Mouse (Mus musculus) left cerebral cortex, postnatal 10 days (tissue): Measurements from ENCODE around the gene Phkb. TPM values are rescaled to one million over a fixed set of nuclear protein-coding genes. Genes with fewer than 3 reads are reported as not detected.

ENCODE experiments used
- DNase-seq, 2 experiments: peaks; one replicate each; pipeline ENCODE4 v3.0.0; 2021 to 2022; ENCODE audit warnings: low spot score in 2 of 2, mixed read lengths in 1 of 2; ENCODE audit errors: extremely low spot score in 1 of 2
- intact Hi-C: fragments of 180-260 bp; cut with DNase I; formaldehyde crosslinking; loops from one replicate; pipeline ENCODE4 v1.15.1; 2025
- total RNA-seq, 2 experiments: library from RNA; stranded (reverse); gene quantifications; 2 replicates each; pipeline ENCODE4 v1.2.3; 2021

The Phkb gene
- total RNA-seq, 2 experiments from 2014 or later = 23.9 to 30.8 TPM

GRCm38 (mm10) chr8:86052003-86052402 lies 211.2 kb downstream of the Phkb start:
- intact Hi-C loops = no loop called here
- DNase-seq = no peak

- intact Hi-C loops = no loop called here
- no peak for DNase-seq
These were observed 217.9 kb downstream of the Phkb start for GRCm38 (mm10) chr8:86058618-86059017.

GRCm38 (mm10) chr8:86059130-86059529 lies 218.4 kb downstream of the Phkb start:
- no peak for DNase-seq
- intact Hi-C loops = no loop called here

- no peak for DNase-seq
- intact Hi-C loops = no loop called here
These were observed 222.7 kb downstream of the Phkb start for GRCm38 (mm10) chr8:86063411-86063810.

GRCm38 (mm10) chr8:86079433-86079832 lies 238.7 kb downstream of the Phkb start:
- DNase-seq = no peak
- intact Hi-C loops = no loop called here

GRCm38 (mm10) chr8:86083346-86083745 lies 242.6 kb downstream of the Phkb start:
- intact Hi-C loops = no loop called here
- no peak for DNase-seq

- intact Hi-C loops = no loop called here
- no peak for DNase-seq
These were observed 246.0 kb downstream of the Phkb start for GRCm38 (mm10) chr8:86086791-86087190.

GRCm38 (mm10) chr8:86087468-86087867 lies 246.7 kb downstream of the Phkb start:
- intact Hi-C loops = no loop called here
- no peak for DNase-seq

GRCm38 (mm10) chr8:86090666-86091065 lies 249.9 kb downstream of the Phkb start:
- DNase-seq = no peak

More at GRCm38 (mm10) chr8:86090666-86091065, 249.9 kb downstream of the Phkb start:
- intact Hi-C loops = no loop called here

Other genes with a start within 250 kb of the Phkb start
- gene Neto2, start 140.0 kb upstream of the Phkb start, total RNA-seq = 100 to 1,000 TPM; 135 to 149 TPM
- gene Itfg1, start within 50 bp of the Phkb start, total RNA-seq = 100 to 1,000 TPM; 211 to 212 TPM